Mouse (Mus musculus) myocyte (in vitro differentiated cells): ENCODE measurements around the gene Slc12a4. TPM values are rescaled to one million over a fixed set of nuclear protein-coding genes. Genes with fewer than 3 reads are reported as not detected.
A peak's percentile ranks its signal among the peaks of the same experiment; 100 is the strongest.
"Not testable (repeated sequence)": the region's sequence is repeated elsewhere in the genome, so short reads cannot be mapped to it uniquely, and the experiment has no call there.

ENCODE experiments used
- H3K27me3 ChIP-seq: one replicate; pipeline ENCODE4 v1.6.1; 2011; ENCODE audit not compliant: control insufficient read depth, insufficient read depth, insufficient read length
- H3K36me3 ChIP-seq: one replicate; pipeline ENCODE4 v1.6.1; 2011; ENCODE audit not compliant: control insufficient read depth, insufficient read depth
- H3K4me2 ChIP-seq: one replicate; pipeline ENCODE4 v1.6.1; 2011; ENCODE audit warnings: low read depth, control low read depth
- H3K4me3 ChIP-seq: one replicate; pipeline ENCODE4 v1.5.1; 2011; ENCODE audit warnings: mild to moderate bottlenecking, control low read depth, moderate library complexity
- H3K79me2 ChIP-seq: one replicate; pipeline ENCODE4 v1.6.1; 2011; ENCODE audit not compliant: control insufficient read depth, insufficient read depth
- H3ac ChIP-seq: one replicate; pipeline ENCODE4 v1.6.1; 2011; ENCODE audit not compliant: control insufficient read depth, insufficient read length
- CEBPB ChIP-seq: IDR thresholded peaks from 2 replicates; pipeline ENCODE4 v1.6.1; 2011; ENCODE audit warnings: mild to moderate bottlenecking, moderate library complexity; ENCODE audit not compliant: poor library complexity, insufficient read depth, severe bottlenecking
- E2F4 ChIP-seq: IDR thresholded peaks from one replicate; pipeline ENCODE4 v1.6.1; 2011; ENCODE audit warnings: mild to moderate bottlenecking, control low read depth, moderate library complexity; ENCODE audit not compliant: insufficient read depth
- MAX ChIP-seq: IDR thresholded peaks from one replicate; pipeline ENCODE4 v1.6.1; 2011; ENCODE audit warnings: low read depth, mild to moderate bottlenecking, control low read depth
- MYOD1 ChIP-seq, 3 experiments: IDR thresholded peaks; one replicate each; pipeline ENCODE4 v1.6.1; 2011; ENCODE audit warnings: control low read depth in 2 of 3, low read depth in 2 of 3, mild to moderate bottlenecking in 2 of 3, moderate library complexity in 1 of 3; ENCODE audit not compliant: insufficient read length in 2 of 3, control insufficient read depth in 1 of 3
- MYOG ChIP-seq, 3 experiments: IDR thresholded peaks; one replicate each; pipeline ENCODE4 v1.6.1; 2011; ENCODE audit warnings: control low read depth in 2 of 3, low read depth in 2 of 3, mild to moderate bottlenecking in 2 of 3; ENCODE audit not compliant: insufficient read length in 2 of 3, control insufficient read depth in 1 of 3, insufficient read depth in 1 of 3
- POLR2A ChIP-seq: IDR thresholded peaks from one replicate; pipeline ENCODE4 v1.6.1; 2011; ENCODE audit warnings: low read depth, mild to moderate bottlenecking, control low read depth, moderate library complexity; ENCODE audit not compliant: insufficient read length
- POLR2AphosphoS2 ChIP-seq: IDR thresholded peaks from one replicate; pipeline ENCODE4 v1.6.1; 2011; ENCODE audit warnings: low read depth, control low read depth; ENCODE audit not compliant: insufficient read length
- REST ChIP-seq: IDR thresholded peaks from one replicate; pipeline ENCODE4 v1.6.1; 2011; ENCODE audit warnings: mild to moderate bottlenecking, control low read depth, moderate library complexity; ENCODE audit not compliant: insufficient read depth, insufficient read length
- SRF ChIP-seq: IDR thresholded peaks from one replicate; pipeline ENCODE4 v1.6.1; 2011; ENCODE audit warnings: low read depth; ENCODE audit not compliant: control insufficient read depth, insufficient read length
- TCF12 ChIP-seq: IDR thresholded peaks from one replicate; pipeline ENCODE4 v1.6.1; 2011; ENCODE audit warnings: mild to moderate bottlenecking, control low read depth; ENCODE audit not compliant: poor library complexity, insufficient read depth, severe bottlenecking
- TCF3 ChIP-seq: IDR thresholded peaks from one replicate; pipeline ENCODE4 v1.6.1; 2011; ENCODE audit warnings: low read depth, control low read depth; ENCODE audit not compliant: insufficient read length
- USF1 ChIP-seq: IDR thresholded peaks from one replicate; pipeline ENCODE4 v1.6.1; 2011; ENCODE audit warnings: low read depth, mild to moderate bottlenecking, control low read depth, moderate library complexity
- polyA plus RNA-seq: library from polyadenylated mRNA; unstranded; fragments of >200 nt; fragmentation: generic; extraction: Trizol; gene quantifications from one replicate; pipeline ENCODE4 v1.2.1, GENCODE M21; 2012; ENCODE audit warnings: missing spikeins

The Slc12a4 gene
- polyA plus RNA-seq, 1 experiment, result 95.7 TPM

DNA sequence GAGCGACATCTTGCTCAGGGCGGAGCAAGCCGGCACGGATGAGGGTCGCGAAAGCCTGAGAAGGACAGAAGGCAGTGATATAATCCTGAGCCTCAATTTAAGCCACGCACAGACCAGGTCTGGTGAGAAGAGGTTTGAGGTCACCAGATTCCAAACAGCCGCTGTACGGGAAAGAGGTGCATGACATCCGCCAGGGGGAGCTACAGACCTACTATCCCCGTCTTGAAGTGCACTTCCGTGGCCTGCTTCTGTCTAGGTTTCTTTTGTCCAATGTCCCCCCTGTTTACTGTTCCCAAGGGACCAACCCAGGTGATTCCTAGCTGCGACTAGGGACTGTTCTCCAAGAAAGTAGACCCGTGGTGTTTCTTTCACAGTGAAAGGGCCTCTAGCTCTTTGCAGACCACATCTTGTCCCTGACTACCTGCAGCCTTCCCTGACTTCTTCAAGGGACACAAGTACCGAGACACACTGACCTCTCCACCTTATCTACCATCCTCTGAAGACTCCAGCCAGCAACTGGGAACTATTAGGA lies 25.0 kb upstream of the Slc12a4 start, which contains the start of gene Dus2:
Gene Dus2, plus strand, starts transcription at position 482 of the 532 bp plus-strand sequence.
- peak within 1 kb of the TSS; percentile 74 for H3K4me2 ChIP-seq
- no peaks in the 10 kb centered on the region for H3K79me2 ChIP-seq
- H3K27me3 ChIP-seq, result peaks cover 9% of the 10 kb centered on the region
- no peaks in the 10 kb centered on the region for H3K36me3 ChIP-seq
- H3K4me3 ChIP-seq, result no peak within 1 kb of the TSS
- TF ChIP-seq REST (no peak), MYOD1 (IDR thresholded peaks at IDR 0.05; ENCODE audit: control insufficient read depth in 1 of 3, insufficient read length in 2 of 3, low read depth in 2 of 3) (no peak), MAX (no peak), E2F4 (no peak), POLR2AphosphoS2 (no peak), USF1 (no peak), SRF (no peak), TCF12 (no peak), TCF3 (no peak), POLR2A (no peak), CEBPB (no peak), MYOG (IDR thresholded peaks at IDR 0.05; ENCODE audit: control insufficient read depth in 1 of 3, insufficient read depth in 1 of 3, insufficient read length in 2 of 3, low read depth in 2 of 3) (no peak)
- no peak within 1 kb of the TSS for H3ac ChIP-seq

DNA sequence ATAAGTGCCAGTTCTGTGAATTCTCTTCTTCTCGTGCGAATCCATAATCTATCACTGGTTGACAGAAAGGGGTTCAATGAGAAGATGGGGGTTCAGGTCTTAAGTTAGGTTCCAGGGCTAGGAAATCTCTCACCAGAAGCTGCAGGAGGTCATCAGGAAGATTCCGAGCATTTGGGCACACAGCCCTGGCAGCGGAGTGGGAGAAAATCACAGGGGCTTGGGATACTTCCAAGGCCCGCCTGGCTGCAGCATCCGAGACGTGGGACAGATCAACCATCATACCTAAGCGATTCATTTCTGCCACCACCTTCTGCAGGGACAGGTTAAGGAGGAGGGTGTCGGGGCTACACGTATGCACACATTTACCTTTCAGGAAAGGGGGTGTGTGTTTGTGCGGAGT lies 22.6 kb upstream of the Slc12a4 start:
- TF ChIP-seq TCF3, result no peak
- TF ChIP-seq POLR2AphosphoS2, result no peak
- TF ChIP-seq CEBPB, result no peak
- TF ChIP-seq USF1, result no peak
- H3K36me3 ChIP-seq, result no peaks in the 10 kb centered on the region
- H3K79me2 ChIP-seq, result no peaks in the 10 kb centered on the region
- H3K4me2 ChIP-seq, result no peak overlapping the region
- no peak overlapping the region for H3ac ChIP-seq
- no peak overlapping the region for H3K4me3 ChIP-seq
- H3K27me3 ChIP-seq, result peaks cover 17% of the 10 kb centered on the region

GRCm38 (mm10) chr8:105983406-105983805 lies 17.5 kb upstream of the Slc12a4 start:
- H3K4me3 ChIP-seq, H3K4me2 ChIP-seq, H3K79me2 ChIP-seq, H3ac ChIP-seq, H3K36me3 ChIP-seq: not testable (repeated sequence)
- peaks cover 13% of the 10 kb centered on the region for H3K27me3 ChIP-seq

GRCm38 (mm10) chr8:105981146-105981545 lies 15.2 kb upstream of the Slc12a4 start:
- Histone ChIP-seq H3K27me3 (peaks cover 18% of the 10 kb centered on the region), H3K36me3 (no peaks in the 10 kb centered on the region), H3ac (no peak overlapping the region), H3K4me2 (no peak overlapping the region), H3K4me3 (no peak overlapping the region), H3K79me2 (no peaks in the 10 kb centered on the region)
- TF ChIP-seq SRF, result no peak
- TF ChIP-seq MYOG (IDR thresholded peaks at IDR 0.05; ENCODE audit: control insufficient read depth in 1 of 3, insufficient read depth in 1 of 3, insufficient read length in 2 of 3, low read depth in 2 of 3), result no peak
- TF ChIP-seq USF1, result no peak
- TF ChIP-seq POLR2AphosphoS2, result no peak
- no peak for TF ChIP-seq CEBPB
- TF ChIP-seq MAX, result no peak
- TF ChIP-seq TCF12, result no peak
- TF ChIP-seq TCF3, result no peak
- no peak for TF ChIP-seq MYOD1 (IDR thresholded peaks at IDR 0.05; ENCODE audit: control insufficient read depth in 1 of 3, insufficient read length in 2 of 3, low read depth in 2 of 3)
- TF ChIP-seq REST, result no peak
- no peak for TF ChIP-seq POLR2A
- TF ChIP-seq E2F4, result no peak

- H3K4me3 ChIP-seq, result no peak within 1 kb of the TSS
- no peaks in the 10 kb centered on the region for H3K36me3 ChIP-seq
- no peaks in the 10 kb centered on the region for H3K79me2 ChIP-seq
- H3ac ChIP-seq, result no peak within 1 kb of the TSS
- no peak for TF ChIP-seq USF1
- no peak for TF ChIP-seq E2F4
- no peak for TF ChIP-seq POLR2A
- TF ChIP-seq CEBPB, result no peak
- TF ChIP-seq MYOD1 (IDR thresholded peaks at IDR 0.05; ENCODE audit: control insufficient read depth in 1 of 3, insufficient read length in 2 of 3, low read depth in 2 of 3), result no peak
- no peak for TF ChIP-seq POLR2AphosphoS2
- TF ChIP-seq MYOG (IDR thresholded peaks at IDR 0.05; ENCODE audit: control insufficient read depth in 1 of 3, insufficient read depth in 1 of 3, insufficient read length in 2 of 3, low read depth in 2 of 3), result no peak
- no peak for TF ChIP-seq REST
- no peak for TF ChIP-seq TCF12
- no peak for TF ChIP-seq MAX
- no peak for TF ChIP-seq SRF
- TF ChIP-seq TCF3, result no peak
- H3K4me2 ChIP-seq, result no peak within 1 kb of the TSS
- H3K27me3 ChIP-seq, result peaks cover 11% of the 10 kb centered on the region
Observed at GRCm38 (mm10) chr8:105979325-105979724, 13.4 kb upstream of the Slc12a4 start, which contains the start of gene Dpep3. TSS of gene Dpep3 (minus strand) at chr8:105979429.

DNA sequence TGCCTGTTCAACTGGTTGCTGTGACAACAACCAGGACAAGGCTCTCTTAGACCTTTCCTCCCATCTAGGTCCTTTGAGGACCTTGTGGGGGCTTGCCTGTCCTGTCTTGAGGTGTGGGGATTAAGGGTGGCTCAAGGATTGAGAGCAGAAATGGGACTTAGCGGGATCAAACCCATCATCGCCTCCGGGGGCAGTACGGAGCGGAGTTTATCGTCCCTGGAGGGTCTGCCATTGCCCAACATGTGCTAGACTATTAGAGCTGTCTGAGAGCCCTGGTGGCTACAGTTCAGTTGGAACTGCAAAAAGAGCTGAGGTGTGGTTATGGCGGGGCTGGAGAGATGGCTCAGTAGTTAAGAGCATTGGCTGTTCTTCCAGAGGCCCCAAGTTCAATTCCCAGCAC lies 9.5 kb upstream of the Slc12a4 start:
- Histone ChIP-seq H3ac (no peak overlapping the region), H3K36me3 (no peaks in the 10 kb centered on the region), H3K4me3 (no peak overlapping the region), H3K79me2 (no peaks in the 10 kb centered on the region), H3K27me3 (peaks cover 6% of the 10 kb centered on the region), H3K4me2 (no peak overlapping the region)
- no peak for TF ChIP-seq CEBPB
- TF ChIP-seq TCF12, result no peak
- no peak for TF ChIP-seq SRF
- TF ChIP-seq USF1, result no peak
- no peak for TF ChIP-seq POLR2A
- no peak for TF ChIP-seq POLR2AphosphoS2
- TF ChIP-seq REST, result no peak
- no peak for TF ChIP-seq MYOD1 (IDR thresholded peaks at IDR 0.05; ENCODE audit: control insufficient read depth in 1 of 3, insufficient read length in 2 of 3, low read depth in 2 of 3)
- no peak for TF ChIP-seq MAX
- no peak for TF ChIP-seq TCF3
- TF ChIP-seq E2F4, result no peak
- no peak for TF ChIP-seq MYOG (IDR thresholded peaks at IDR 0.05; ENCODE audit: control insufficient read depth in 1 of 3, insufficient read depth in 1 of 3, insufficient read length in 2 of 3, low read depth in 2 of 3)
